8 mouse cellular contexts compared by ENCODE assay signal in genomic region chr3:87971489-87972202, GRCm38 (mm10). TPM values are rescaled to one million over a fixed set of nuclear protein-coding genes. Genes with fewer than 3 reads are reported as not detected.
DNase-seq lines count a peak whose midpoint lies in the region; ATAC-seq and TF ChIP-seq lines count a peak whose summit lies in the region.

No protein-coding gene starts in this region.

- H3K4me2 ChIP-seq in kidney, embryonic 16.5 days (replicated peaks; ENCODE audit: low read depth, low read length): peak overlapping the region; percentile 91
- H3K4me2 ChIP-seq in hindbrain, embryonic 13.5 days: peak overlapping the region; percentile 95
- peak overlapping the region; percentile 93 for H3K4me2 ChIP-seq in midbrain, embryonic 16.5 days (ENCODE audit: low read length)

- TF ChIP-seq CTCF in cerebellum, adult 2 months (IDR thresholded peaks at IDR 0.05; ENCODE audit: borderline replicate concordance, insufficient read depth, low read depth, low read length): no peak

- H3K27me3 ChIP-seq in kidney, embryonic 16.5 days (ENCODE audit: insufficient read depth, low read length): no peaks in the 10 kb centered on the region
- H3K27me3 ChIP-seq in hindbrain, embryonic 13.5 days: peaks cover 13% of the 10 kb centered on the region; the same call in 1 of the 2 replicates
- peaks cover 3% of the 10 kb centered on the region; the same call in 1 of the 2 replicates for H3K27me3 ChIP-seq in midbrain, embryonic 16.5 days (ENCODE audit: control insufficient read depth, insufficient read depth, low read depth, low read length)
- H3K27me3 ChIP-seq in cerebellum, adult 2 months (ENCODE audit: control insufficient read depth, insufficient read depth, low read length): peaks cover 5% of the 10 kb centered on the region

- H3K27ac ChIP-seq in kidney, embryonic 16.5 days (ENCODE audit: low read length): peak overlapping the region; percentile 85
- peak overlapping the region; percentile 91 for H3K27ac ChIP-seq in brown adipose tissue, adult 24 weeks (replicated peaks; ENCODE audit: low read depth, low read length)
- peak overlapping the region; percentile 83 for H3K27ac ChIP-seq in hindbrain, embryonic 13.5 days
- peak overlapping the region; percentile 18; the same call in 1 of the 2 replicates for H3K27ac ChIP-seq in midbrain, embryonic 16.5 days (ENCODE audit: low read length)
- no peak overlapping the region for H3K27ac ChIP-seq in cerebellum, adult 2 months (ENCODE audit: insufficient read depth, low read length)

- WGBS in kidney, embryonic 16.5 days: under 1% methylated on average over 59 of the region's 60 CpGs
- WGBS in hindbrain, embryonic 13.5 days: under 1% methylated on average over 57 of the region's 60 CpGs
- under 1% methylated on average over 58 of the region's 60 CpGs for WGBS in midbrain, embryonic 16.5 days
- WGBS in cerebellum, adult 2 months: 2% methylated on average over 60 of the region's 60 CpGs

- DNase-seq in kidney, adult 18-20 months: no peak
- no peak for DNase-seq in left cerebral cortex, postnatal 14 days (ENCODE audit: low spot score in 2 of 2)
- no peak for DNase-seq in left cerebral cortex, postnatal 4 days
- no peak for DNase-seq in cerebellum, adult 2 months

- peaks cover 45% of the 10 kb centered on the region for H3K4me1 ChIP-seq in kidney, embryonic 16.5 days (ENCODE audit: insufficient read depth, low read length)
- H3K4me1 ChIP-seq in brown adipose tissue, adult 24 weeks (ENCODE audit: control insufficient read depth, insufficient read depth, insufficient read length, low read length): no peaks in the 10 kb centered on the region
- peaks cover 49% of the 10 kb centered on the region for H3K4me1 ChIP-seq in hindbrain, embryonic 13.5 days (replicated peaks)
- H3K4me1 ChIP-seq in midbrain, embryonic 16.5 days (ENCODE audit: control insufficient read depth, insufficient read depth, low read length): peaks cover 9% of the 10 kb centered on the region
- peaks cover 7% of the 10 kb centered on the region; the same call in 1 of the 2 replicates for H3K4me1 ChIP-seq in cerebellum, adult 2 months (ENCODE audit: control insufficient read depth, insufficient read depth, low read length)

- no peak for TF ChIP-seq POLR2A in cerebellum, adult 2 months (IDR thresholded peaks at IDR 0.05; ENCODE audit: borderline replicate concordance, insufficient read depth, low read length)

- H3K9me3 ChIP-seq in kidney, embryonic 16.5 days (ENCODE audit: low read length): no peaks in the 10 kb centered on the region
- H3K9me3 ChIP-seq in hindbrain, embryonic 13.5 days: no peaks in the 10 kb centered on the region
- no peaks in the 10 kb centered on the region for H3K9me3 ChIP-seq in midbrain, embryonic 16.5 days (replicated peaks; ENCODE audit: control insufficient read depth, low read length, poor library complexity, severe bottlenecking)

- peak overlapping the region; percentile 74 for H3K4me3 ChIP-seq in kidney, embryonic 16.5 days (ENCODE audit: low read length)
- peak overlapping the region; percentile 80 for H3K4me3 ChIP-seq in brown adipose tissue, adult 24 weeks (ENCODE audit: insufficient read depth, low read depth, low read length)
- H3K4me3 ChIP-seq in hindbrain, embryonic 13.5 days: peak overlapping the region; percentile 60
- peak overlapping the region; percentile 58 for H3K4me3 ChIP-seq in midbrain, embryonic 16.5 days (ENCODE audit: low read depth, low read length)
- no peak overlapping the region for H3K4me3 ChIP-seq in cerebellum, adult 2 months (replicated peaks; ENCODE audit: insufficient read depth, low read depth, low read length)

- H3K36me3 ChIP-seq in kidney, embryonic 16.5 days (ENCODE audit: insufficient read depth, low read length): peaks cover 9% of the 10 kb centered on the region
- H3K36me3 ChIP-seq in hindbrain, embryonic 13.5 days: 0 out of 2 replicates have a peak, but pooled peaks cover 3% of the 10 kb centered on the region
- H3K36me3 ChIP-seq in midbrain, embryonic 16.5 days (ENCODE audit: control insufficient read depth, insufficient read depth, low read length): no peaks in the 10 kb centered on the region

- ATAC-seq in kidney, embryonic 16.5 days (ENCODE audit: low FRiP score, low TSS enrichment): peak; percentile 8; the same call in 1 of the 2 replicates
- ATAC-seq in hindbrain, embryonic 13.5 days (ENCODE audit: low FRiP score): peak; percentile 49; the same call in 1 of the 2 replicates
- peak; percentile 18; the same call in 1 of the 2 replicates for ATAC-seq in midbrain, embryonic 16.5 days

- intact Hi-C loops in left cerebral cortex, postnatal 14 days (cut with DNase I): loop anchor here (2.0 to 5.0 kb wide), 2 partner anchors 15 to 101 kb away; no protein-coding TSS in a partner anchor
- intact Hi-C loops in left cerebral cortex, postnatal 4 days (cut with DNase I): loop anchor here (2.0 to 5.0 kb wide), 2 partner anchors 15 to 111 kb away; partner anchors contain the start of gene Iqgap3

- peak overlapping the region; percentile 85 for H3K9ac ChIP-seq in kidney, embryonic 16.5 days (replicated peaks; ENCODE audit: low read length)
- H3K9ac ChIP-seq in hindbrain, embryonic 13.5 days: peak overlapping the region; percentile 84
- H3K9ac ChIP-seq in midbrain, embryonic 16.5 days (ENCODE audit: low read depth, low read length): peak overlapping the region; percentile 71

RNA-seq across cellular contexts. Expression of gene Nes, which starts 0.8 kb away (rescaled TPM):
- 25.7 and 26.6 TPM in 2 replicates for polyA plus RNA-seq in kidney, embryonic 16.5 days (2015; fragmentation: Nextera tagmentation; extraction: Ambion mirVana)
- polyA plus RNA-seq in brown adipose tissue, adult 24 weeks (2012; ENCODE audit: insufficient read depth, insufficient read length, missing spikeins): 7.6 and 8.4 TPM in 2 replicates
- 49.5 and 55.3 TPM in 2 replicates for polyA plus RNA-seq in hindbrain, embryonic 13.5 days (2015; fragmentation: Nextera tagmentation; extraction: Ambion mirVana)
- 14.1 and 21.8 TPM in 2 replicates for polyA plus RNA-seq in midbrain, embryonic 16.5 days (2015; fragmentation: Nextera tagmentation; extraction: Ambion mirVana)
- total RNA-seq in left cerebral cortex, postnatal 14 days (2021): 10 to 100 TPM; 10.1 to 10.4 TPM
- 10 to 100 TPM; 25.8 to 25.9 TPM for total RNA-seq in left cerebral cortex, postnatal 4 days (2021)
- polyA plus RNA-seq in cerebellum, adult 2 months (2012; rRNA removed): 2.7 and 3.4 TPM in 2 replicates

RNA-seq across cellular contexts. Expression of gene Crabp2, which starts 23.2 kb away (rescaled TPM):
- polyA plus RNA-seq in kidney, embryonic 16.5 days (2015; fragmentation: Nextera tagmentation; extraction: Ambion mirVana): 62.0 and 67.8 TPM in 2 replicates
- polyA plus RNA-seq in brown adipose tissue, adult 24 weeks (2012; ENCODE audit: insufficient read depth, insufficient read length, missing spikeins): not detected in 2 replicates
- 145 and 148 TPM in 2 replicates for polyA plus RNA-seq in hindbrain, embryonic 13.5 days (2015; fragmentation: Nextera tagmentation; extraction: Ambion mirVana)
- 42.5 and 44.4 TPM in 2 replicates for polyA plus RNA-seq in midbrain, embryonic 16.5 days (2015; fragmentation: Nextera tagmentation; extraction: Ambion mirVana)
- total RNA-seq in left cerebral cortex, postnatal 14 days (2021): 1 to 10 TPM; 5.4 to 5.9 TPM
- total RNA-seq in left cerebral cortex, postnatal 4 days (2021): 1 to 10 TPM; 6.9 to 8.2 TPM
- polyA plus RNA-seq in cerebellum, adult 2 months (2012; rRNA removed): 3.5 and 5.0 TPM in 2 replicates

RNA-seq across cellular contexts. Expression of gene Bcan, which starts 28.4 kb away (rescaled TPM):
- polyA plus RNA-seq in kidney, embryonic 16.5 days (2015; fragmentation: Nextera tagmentation; extraction: Ambion mirVana): 0.10 TPM in 1 of 2 replicates, not detected in the other
- not detected in 2 replicates for polyA plus RNA-seq in brown adipose tissue, adult 24 weeks (2012; ENCODE audit: insufficient read depth, insufficient read length, missing spikeins)
- polyA plus RNA-seq in hindbrain, embryonic 13.5 days (2015; fragmentation: Nextera tagmentation; extraction: Ambion mirVana): 35.8 and 39.8 TPM in 2 replicates
- polyA plus RNA-seq in midbrain, embryonic 16.5 days (2015; fragmentation: Nextera tagmentation; extraction: Ambion mirVana): 51.5 and 96.9 TPM in 2 replicates
- 100 to 1,000 TPM; 297 to 331 TPM for total RNA-seq in left cerebral cortex, postnatal 14 days (2021)
- total RNA-seq in left cerebral cortex, postnatal 4 days (2021): 100 to 1,000 TPM; 183 to 192 TPM
- polyA plus RNA-seq in cerebellum, adult 2 months (2012; rRNA removed): 357 and 400 TPM in 2 replicates

RNA-seq across cellular contexts. Expression of gene Rrnad1, which starts 41.1 kb away (rescaled TPM):
- 19.9 and 22.7 TPM in 2 replicates for polyA plus RNA-seq in kidney, embryonic 16.5 days (2015; fragmentation: Nextera tagmentation; extraction: Ambion mirVana)
- polyA plus RNA-seq in brown adipose tissue, adult 24 weeks (2012; ENCODE audit: insufficient read depth, insufficient read length, missing spikeins): 4.5 and 6.7 TPM in 2 replicates
- polyA plus RNA-seq in hindbrain, embryonic 13.5 days (2015; fragmentation: Nextera tagmentation; extraction: Ambion mirVana): 19.3 and 20.7 TPM in 2 replicates
- 20.5 and 23.2 TPM in 2 replicates for polyA plus RNA-seq in midbrain, embryonic 16.5 days (2015; fragmentation: Nextera tagmentation; extraction: Ambion mirVana)
- 10 to 100 TPM; 17.7 to 19.0 TPM for total RNA-seq in left cerebral cortex, postnatal 14 days (2021)
- 10 to 100 TPM; 17.1 to 17.8 TPM for total RNA-seq in left cerebral cortex, postnatal 4 days (2021)
- polyA plus RNA-seq in cerebellum, adult 2 months (2012; rRNA removed): 46.8 and 49.5 TPM in 2 replicates

RNA-seq across cellular contexts. Expression of gene Isg20l2, which starts 41.5 kb away (rescaled TPM):
- 60.2 and 68.7 TPM in 2 replicates for polyA plus RNA-seq in kidney, embryonic 16.5 days (2015; fragmentation: Nextera tagmentation; extraction: Ambion mirVana)
- 6.7 and 7.9 TPM in 2 replicates for polyA plus RNA-seq in brown adipose tissue, adult 24 weeks (2012; ENCODE audit: insufficient read depth, insufficient read length, missing spikeins)
- polyA plus RNA-seq in hindbrain, embryonic 13.5 days (2015; fragmentation: Nextera tagmentation; extraction: Ambion mirVana): 40.1 and 40.7 TPM in 2 replicates
- polyA plus RNA-seq in midbrain, embryonic 16.5 days (2015; fragmentation: Nextera tagmentation; extraction: Ambion mirVana): 24.9 and 28.6 TPM in 2 replicates
- total RNA-seq in left cerebral cortex, postnatal 14 days (2021): 10 to 100 TPM; 14.3 to 15.2 TPM
- total RNA-seq in left cerebral cortex, postnatal 4 days (2021): 10 to 100 TPM; 23.4 to 24.9 TPM
- polyA plus RNA-seq in cerebellum, adult 2 months (2012; rRNA removed): 15.2 and 15.9 TPM in 2 replicates

Comparison
In these comparisons a context has a peak if more than half of its experiments do, and no peak if none do; other contexts are left out.
1. RNA of gene Bcan, which starts 28.4 kb away (polyA plus RNA-seq): 357 to 400 TPM in cerebellum, adult 2 months, 51.5 to 96.9 TPM in midbrain, embryonic 16.5 days and 35.8 to 39.8 TPM in hindbrain, embryonic 13.5 days; 0.10 TPM in kidney, embryonic 16.5 days and not detected in brown adipose tissue, adult 24 weeks; every median in the first group is over 10 times any median in the second.
2. Peak in every context shown above with its lines, with median percentiles within 50 percentile points of each other: ATAC-seq, H3K4me2 ChIP-seq and H3K9ac ChIP-seq.